In the genomic region with DNA sequence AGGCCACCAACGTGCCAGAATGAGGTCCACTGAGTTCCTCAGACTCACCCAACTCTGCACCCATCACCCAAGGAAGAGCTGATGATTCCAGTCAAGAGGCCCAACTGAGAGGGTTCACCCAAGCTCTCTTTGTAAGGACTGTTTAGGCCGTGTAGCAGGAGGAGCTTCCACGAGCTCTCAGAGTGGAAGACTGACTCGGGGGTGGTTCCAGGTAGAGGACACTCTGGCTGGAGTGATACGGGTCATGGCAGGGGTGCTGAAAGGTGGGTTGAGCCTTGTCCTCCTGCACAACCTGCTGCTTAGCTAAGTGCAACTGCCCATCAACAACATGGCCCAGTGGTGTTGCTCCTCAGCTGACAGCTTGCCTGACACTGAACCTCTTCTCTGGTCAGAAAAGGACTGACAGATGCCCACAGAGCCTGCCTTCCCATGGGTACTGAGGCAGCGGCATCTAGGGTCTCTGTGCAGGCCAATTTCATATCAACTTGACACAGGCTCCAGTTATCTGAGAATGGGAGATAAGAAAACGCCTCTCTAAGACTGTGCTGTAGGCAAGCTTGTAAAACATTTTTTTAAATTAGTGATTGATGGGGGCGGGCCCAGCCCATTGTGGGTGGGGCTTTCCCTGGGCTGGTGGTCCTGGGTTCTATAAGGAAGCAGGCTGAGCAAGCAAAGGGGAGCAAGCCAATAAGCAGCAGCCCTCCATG, we compare ENCODE assay signal across 32 mouse cellular contexts. TPM values are rescaled to one million over a fixed set of nuclear protein-coding genes. Genes with fewer than 3 reads are reported as not detected.
DNase-seq lines count a peak whose midpoint lies in the region; ATAC-seq and TF ChIP-seq lines count a peak whose summit lies in the region.
"Had no signal": no experiment of that assay in that cellular context is flagged by ENCODE, and none has a peak within 500 bp of the region (broad histone marks: within the 10 kb centered on the region; RNA-seq: fewer than 3 reads in every experiment).

No protein-coding gene starts in this region.

- TF ChIP-seq CTCF in MEL (IDR thresholded peaks at IDR 0.05 in 2 of 3, conservative IDR thresholded peaks at IDR 0.05 in 1 of 3; ENCODE audit: control insufficient read depth in 1 of 3, insufficient read depth in 1 of 3, low read depth in 2 of 3, low read length in 3 of 3, poor library complexity in 1 of 3, severe bottlenecking in 1 of 3): no peak
- TF ChIP-seq CTCF in hindbrain, postnatal 0 days (IDR thresholded peaks at IDR 0.05; ENCODE audit: low read depth): no peak

- no peak for TF ChIP-seq RAD21 in MEL (IDR thresholded peaks at IDR 0.05; ENCODE audit: low read depth, low read length)

- no peak for TF ChIP-seq POLR2A in MEL (IDR thresholded peaks at IDR 0.05; ENCODE audit: control insufficient read depth in 1 of 2, insufficient read depth in 1 of 2, low read depth in 1 of 2, low read length in 2 of 2, poor library complexity in 1 of 2)

- no peaks in the 10 kb centered on the region for H3K9me3 ChIP-seq in MEL (replicated peaks; ENCODE audit: insufficient read depth, low read length)
- H3K9me3 ChIP-seq in liver, embryonic 11.5 days (ENCODE audit: control insufficient read depth, low read length): no peaks in the 10 kb centered on the region
- no peaks in the 10 kb centered on the region for H3K9me3 ChIP-seq in liver, embryonic 16.5 days (replicated peaks; ENCODE audit: control insufficient read depth, low read length)
- no peaks in the 10 kb centered on the region for H3K9me3 ChIP-seq in hindbrain, embryonic 10.5 days
- no peaks in the 10 kb centered on the region for H3K9me3 ChIP-seq in hindbrain, postnatal 0 days (ENCODE audit: low read length)
- H3K9me3 ChIP-seq: embryonic facial prominence, embryonic 12.5 days; heart, embryonic 10.5 days; hindbrain, embryonic 15.5 days; limb, embryonic 13.5 days; midbrain, embryonic 12.5 days; neural tube, embryonic 12.5 days had no signal

- peak overlapping the region; percentile 21; the same call in 1 of the 2 replicates for H3K4me2 ChIP-seq in liver, embryonic 11.5 days
- 0 out of 2 replicates have a peak overlapping the region, but pooled peaks have one; percentile 4 for H3K4me2 ChIP-seq in liver, embryonic 16.5 days (ENCODE audit: low read depth, low read length)
- H3K4me2 ChIP-seq in hindbrain, postnatal 0 days (ENCODE audit: low read depth, low read length): no peak overlapping the region
- H3K4me2 ChIP-seq: embryonic facial prominence, embryonic 12.5 days; hindbrain, embryonic 15.5 days; limb, embryonic 13.5 days; midbrain, embryonic 12.5 days; neural tube, embryonic 12.5 days had no signal

- no peaks in the 10 kb centered on the region for H3K27me3 ChIP-seq in MEL (ENCODE audit: control insufficient read depth in 1 of 2, insufficient read depth in 2 of 2, low read length in 2 of 2)
- 0 out of 2 replicates have a peak, but pooled peaks cover 2% of the 10 kb centered on the region for H3K27me3 ChIP-seq in liver, embryonic 11.5 days (replicated peaks; ENCODE audit: control insufficient read depth, insufficient read depth, low read length)
- H3K27me3 ChIP-seq in liver, embryonic 16.5 days (ENCODE audit: control insufficient read depth, insufficient read depth, low read depth, low read length): peaks cover 3% of the 10 kb centered on the region; the same call in 1 of the 2 replicates
- peaks cover 6% of the 10 kb centered on the region for H3K27me3 ChIP-seq in hindbrain, embryonic 10.5 days (ENCODE audit: insufficient read depth, poor library complexity, severe bottlenecking)
- no peaks in the 10 kb centered on the region for H3K27me3 ChIP-seq in hindbrain, postnatal 0 days (ENCODE audit: insufficient read depth, low read length)
- H3K27me3 ChIP-seq: embryonic facial prominence, embryonic 12.5 days; hindbrain, embryonic 15.5 days had no signal

- no peaks in the 10 kb centered on the region for H3K79me2 ChIP-seq in MEL (ENCODE audit: control insufficient read depth, insufficient read depth, low read length, poor library complexity)

- H3K36me3 ChIP-seq in MEL (ENCODE audit: control insufficient read depth in 1 of 2, insufficient read depth in 2 of 2, low read length in 2 of 2): peaks cover 0 to 12% of the 10 kb centered on the region in 2 experiments; a peak in 2 of 4 replicates
- H3K36me3 ChIP-seq in liver, embryonic 11.5 days (ENCODE audit: control insufficient read depth, insufficient read depth, low read length): no peaks in the 10 kb centered on the region
- no peaks in the 10 kb centered on the region for H3K36me3 ChIP-seq in liver, embryonic 16.5 days (ENCODE audit: control insufficient read depth, insufficient read depth)
- H3K36me3 ChIP-seq in hindbrain, embryonic 10.5 days: no peaks in the 10 kb centered on the region
- H3K36me3 ChIP-seq in hindbrain, postnatal 0 days (ENCODE audit: insufficient read depth, low read length): no peaks in the 10 kb centered on the region
- H3K36me3 ChIP-seq: embryonic facial prominence, embryonic 12.5 days; heart, embryonic 10.5 days; hindbrain, embryonic 15.5 days; limb, embryonic 13.5 days; midbrain, embryonic 12.5 days; neural tube, embryonic 12.5 days had no signal

- no peak overlapping the region for H3K9ac ChIP-seq in MEL (ENCODE audit: control insufficient read depth, low read depth, low read length, poor library complexity, severe bottlenecking)
- H3K9ac ChIP-seq in liver, embryonic 11.5 days (ENCODE audit: low read depth, low read length): no peak overlapping the region
- H3K9ac ChIP-seq in liver, embryonic 16.5 days (ENCODE audit: low read depth, low read length): 0 out of 2 replicates have a peak overlapping the region, but pooled peaks have one; percentile 13
- no peak overlapping the region for H3K9ac ChIP-seq in hindbrain, postnatal 0 days (replicated peaks; ENCODE audit: low read length)
- H3K9ac ChIP-seq: embryonic facial prominence, embryonic 12.5 days; hindbrain, embryonic 15.5 days; limb, embryonic 13.5 days; midbrain, embryonic 12.5 days; neural tube, embryonic 12.5 days had no signal

- 0 out of 4 replicates have a peak overlapping the region, but pooled peaks of 1 of the 2 experiments have one; percentile 11 for H3K4me3 ChIP-seq in MEL (ENCODE audit: control insufficient read depth in 1 of 2, insufficient read depth in 1 of 2, low read depth in 2 of 2, low read length in 2 of 2)
- no peak overlapping the region for H3K4me3 ChIP-seq in liver, embryonic 11.5 days (ENCODE audit: low read depth, low read length)
- H3K4me3 ChIP-seq in liver, embryonic 16.5 days (ENCODE audit: low read depth, low read length): no peak overlapping the region
- H3K4me3 ChIP-seq in hindbrain, embryonic 10.5 days: no peak overlapping the region
- no peak overlapping the region for H3K4me3 ChIP-seq in hindbrain, postnatal 0 days (ENCODE audit: low read length)
- H3K4me3 ChIP-seq: embryonic facial prominence, embryonic 12.5 days; heart, embryonic 10.5 days; hindbrain, embryonic 15.5 days; layer of hippocampus, adult 2 months; limb, embryonic 13.5 days; midbrain, embryonic 12.5 days; myocyte; neural tube, embryonic 12.5 days had no signal

- DNase-seq in MEL (ENCODE audit: low read depth, low spot score): peak; percentile 69
- DNase-seq in c-Kit-positive CD71-positive TER-119-positive erythroid progenitor cells, embryonic 14.5 days (ENCODE audit: low spot score): peak; percentile 44
- DNase-seq in liver, embryonic 11.5 days (ENCODE audit: low spot score): no peak
- DNase-seq in embryo, embryonic 10.5 days (ENCODE audit: low spot score): no peak
- DNase-seq in hindbrain, embryonic 10.5 days (ENCODE audit: low spot score): no peak
- no peak for DNase-seq in hindbrain, postnatal 0 days (ENCODE audit: low spot score)
- DNase-seq in frontal cortex, postnatal 14 days (ENCODE audit: low spot score in 2 of 2): no peak
- DNase-seq: B cell, adult 2 months; cerebellum, adult 8-10 months; cerebellum, postnatal 25 days; embryo, embryonic 11 days; gastrocnemius, postnatal 14 days; heart, adult 11 months; kidney, adult 18-20 months; kidney, postnatal 36 days; lung, adult 2 months; lung, postnatal 10 days; right cerebral cortex, adult 18-20 months; right cerebral cortex, postnatal 4 days had no signal

- 48% methylated on average over 8 of the region's 8 CpGs for WGBS in liver, embryonic 11.5 days
- 26% methylated on average over 8 of the region's 8 CpGs for WGBS in liver, embryonic 16.5 days (ENCODE audit: insufficient replicate concordance)
- WGBS in hindbrain, embryonic 10.5 days: 81% methylated on average over 8 of the region's 8 CpGs
- 76% methylated on average over 8 of the region's 8 CpGs for WGBS in hindbrain, postnatal 0 days

- peak; percentile 88 to 90 for TF ChIP-seq EP300 in MEL (IDR thresholded peaks at IDR 0.05; ENCODE audit: low read depth in 1 of 2, low read length in 2 of 2)

- peaks cover 5 to 22% of the 10 kb centered on the region in 2 experiments; a peak in 3 of 4 replicates for H3K4me1 ChIP-seq in MEL (ENCODE audit: control insufficient read depth in 1 of 2, insufficient read depth in 2 of 2, low read length in 2 of 2)
- H3K4me1 ChIP-seq in liver, embryonic 11.5 days (replicated peaks; ENCODE audit: control insufficient read depth, insufficient read depth, low read length): peaks cover 14% of the 10 kb centered on the region
- peaks cover 12% of the 10 kb centered on the region for H3K4me1 ChIP-seq in liver, embryonic 16.5 days (ENCODE audit: control insufficient read depth, low read depth, low read length)
- H3K4me1 ChIP-seq in hindbrain, embryonic 10.5 days (replicated peaks): 0 out of 2 replicates have a peak, but pooled peaks cover 3% of the 10 kb centered on the region
- H3K4me1 ChIP-seq in hindbrain, postnatal 0 days (ENCODE audit: insufficient read depth, low read length): no peaks in the 10 kb centered on the region
- H3K4me1 ChIP-seq: embryonic facial prominence, embryonic 12.5 days; hindbrain, embryonic 15.5 days; limb, embryonic 13.5 days; midbrain, embryonic 12.5 days; neural tube, embryonic 12.5 days had no signal

- ATAC-seq in liver, embryonic 11.5 days (replicated peaks; ENCODE audit: low FRiP score): peak; percentile 86
- peak; percentile 83 for ATAC-seq in liver, embryonic 16.5 days (ENCODE audit: low read depth)
- ATAC-seq in hindbrain, postnatal 0 days: no peak
- ATAC-seq: forebrain, embryonic 16.5 days had no signal

- H3K27ac ChIP-seq in MEL (ENCODE audit: control insufficient read depth, low read depth, low read length): no peak overlapping the region
- no peak overlapping the region for H3K27ac ChIP-seq in liver, embryonic 11.5 days (ENCODE audit: low read depth, low read length)
- peak overlapping the region; percentile 21; the same call in 1 of the 2 replicates for H3K27ac ChIP-seq in liver, embryonic 16.5 days (ENCODE audit: low read length)
- no peak overlapping the region for H3K27ac ChIP-seq in hindbrain, embryonic 10.5 days
- no peak overlapping the region for H3K27ac ChIP-seq in hindbrain, postnatal 0 days
- H3K27ac ChIP-seq: embryonic facial prominence, embryonic 12.5 days; heart, embryonic 10.5 days; hindbrain, embryonic 15.5 days; layer of hippocampus, adult 2 months; limb, embryonic 13.5 days; macrophage; midbrain, embryonic 12.5 days; neural tube, embryonic 12.5 days had no signal

RNA-seq across cellular contexts. Expression of a gene that starts 14.8 kb away (rescaled TPM):
- 8.4 and 10.1 TPM in 2 replicates for total RNA-seq in MEL (2012; rRNA removed)
- polyA plus RNA-seq in MEL (2012; ENCODE audit: insufficient read depth in 1 of 2, insufficient read length in 2 of 2, low read depth in 1 of 2, low replicate concordance in 2 of 2, missing spikeins in 1 of 2): 100 to 1,000 TPM in 1 of 2 experiments, 10 to 100 TPM in 1; 12.3 to 126 TPM
- polyA plus RNA-seq in liver, embryonic 11.5 days (2014; fragmentation: Nextera tagmentation; extraction: Ambion mirVana): 15.9 and 20.2 TPM in 2 replicates
- polyA plus RNA-seq in liver, embryonic 16.5 days (2015; fragmentation: Nextera tagmentation; extraction: Ambion mirVana): 29.4 and 31.4 TPM in 2 replicates
- 10.5 and 15.4 TPM in 2 replicates for polyA plus RNA-seq in hindbrain, embryonic 10.5 days (2016; fragmentation: Nextera tagmentation; extraction: Ambion mirVana)
- 21.0 and 27.6 TPM in 2 replicates for total RNA-seq in hindbrain, postnatal 0 days (2014; rRNA removed)
- 17.3 and 18.5 TPM in 2 replicates for polyA plus RNA-seq in hindbrain, postnatal 0 days (2015; fragmentation: Nextera tagmentation; extraction: Ambion mirVana)

RNA-seq across cellular contexts. Expression of a gene that starts 17.9 kb away (rescaled TPM):
- not detected in 2 replicates for total RNA-seq in MEL (2012; rRNA removed)
- polyA plus RNA-seq in MEL (2012; ENCODE audit: insufficient read depth in 1 of 2, insufficient read length in 2 of 2, low read depth in 1 of 2, low replicate concordance in 2 of 2, missing spikeins in 1 of 2): under 1 TPM in 1 of 2 experiments, not detected in 1; 0.18 TPM
- 1.2 and 2.8 TPM in 2 replicates for polyA plus RNA-seq in liver, embryonic 11.5 days (2014; fragmentation: Nextera tagmentation; extraction: Ambion mirVana)
- polyA plus RNA-seq in liver, embryonic 16.5 days (2015; fragmentation: Nextera tagmentation; extraction: Ambion mirVana): 3.8 and 4.5 TPM in 2 replicates
- polyA plus RNA-seq in hindbrain, embryonic 10.5 days (2016; fragmentation: Nextera tagmentation; extraction: Ambion mirVana): 0.64 and 1.2 TPM in 2 replicates
- total RNA-seq in hindbrain, postnatal 0 days (2014; rRNA removed): 3.2 and 4.2 TPM in 2 replicates
- polyA plus RNA-seq in hindbrain, postnatal 0 days (2015; fragmentation: Nextera tagmentation; extraction: Ambion mirVana): 1.4 and 1.6 TPM in 2 replicates
- total RNA-seq: hematopoietic stem cell, adult 5-6 weeks had no signal

RNA-seq across cellular contexts. Expression of a gene that starts 33.9 kb away (rescaled TPM):
- 0.98 and 2.1 TPM in 2 replicates for total RNA-seq in MEL (2012; rRNA removed)
- 1 to 10 TPM in 1 of 2 experiments, not detected in 1; 1.8 TPM for polyA plus RNA-seq in MEL (2012; ENCODE audit: insufficient read depth in 1 of 2, insufficient read length in 2 of 2, low read depth in 1 of 2, low replicate concordance in 2 of 2, missing spikeins in 1 of 2)
- 0.25 and 0.80 TPM in 2 replicates for polyA plus RNA-seq in liver, embryonic 11.5 days (2014; fragmentation: Nextera tagmentation; extraction: Ambion mirVana)
- polyA plus RNA-seq in liver, embryonic 16.5 days (2015; fragmentation: Nextera tagmentation; extraction: Ambion mirVana): 0.11 TPM in 1 of 2 replicates, not detected in the other
- polyA plus RNA-seq in hindbrain, embryonic 10.5 days (2016; fragmentation: Nextera tagmentation; extraction: Ambion mirVana): 0.76 TPM in 1 of 2 replicates, not detected in the other
- 4.2 and 6.5 TPM in 2 replicates for total RNA-seq in hindbrain, postnatal 0 days (2014; rRNA removed)
- 0.91 and 1.1 TPM in 2 replicates for polyA plus RNA-seq in hindbrain, postnatal 0 days (2015; fragmentation: Nextera tagmentation; extraction: Ambion mirVana)
- polyA plus RNA-seq: kidney, embryonic 16.5 days; macrophage had no signal

RNA-seq across cellular contexts. Expression of a gene that starts 51.9 kb away (rescaled TPM):
- total RNA-seq in MEL (2012; rRNA removed): 107 and 113 TPM in 2 replicates
- polyA plus RNA-seq in MEL (2012; ENCODE audit: insufficient read depth in 1 of 2, insufficient read length in 2 of 2, low read depth in 1 of 2, low replicate concordance in 2 of 2, missing spikeins in 1 of 2): 100 to 1,000 TPM; 124 to 876 TPM
- polyA plus RNA-seq in liver, embryonic 11.5 days (2014; fragmentation: Nextera tagmentation; extraction: Ambion mirVana): 94.0 and 97.0 TPM in 2 replicates
- 33.8 and 40.9 TPM in 2 replicates for polyA plus RNA-seq in liver, embryonic 16.5 days (2015; fragmentation: Nextera tagmentation; extraction: Ambion mirVana)
- 92.6 and 94.6 TPM in 2 replicates for polyA plus RNA-seq in hindbrain, embryonic 10.5 days (2016; fragmentation: Nextera tagmentation; extraction: Ambion mirVana)
- 129 and 148 TPM in 2 replicates for total RNA-seq in hindbrain, postnatal 0 days (2014; rRNA removed)
- 213 and 220 TPM in 2 replicates for polyA plus RNA-seq in hindbrain, postnatal 0 days (2015; fragmentation: Nextera tagmentation; extraction: Ambion mirVana)

Comparison
In these comparisons a context has a peak if more than half of its experiments do, and no peak if none do; other contexts are left out.
1. DNase-seq: peak in MEL (single experiment) and c-Kit-positive CD71-positive TER-119-positive erythroid progenitor cells, embryonic 14.5 days (single experiment); none in liver, embryonic 11.5 days (single experiment), embryo, embryonic 10.5 days (single experiment), hindbrain, embryonic 10.5 days (single experiment), hindbrain, postnatal 0 days (single experiment) and frontal cortex, postnatal 14 days (0 of 2).